Mouse (Mus musculus): ENCODE data around the gene Rpgr.

- TF ChIP-seq POLR2A (IDR thresholded peaks at IDR 0.05; ENCODE audit: insufficient read length, low read depth): no peak
- no peak for TF ChIP-seq E2F4 (IDR thresholded peaks at IDR 0.05; ENCODE audit: insufficient read depth)
- TF ChIP-seq TCF12 (IDR thresholded peaks at IDR 0.05; ENCODE audit: insufficient read depth, poor library complexity, severe bottlenecking): no peak
- no peak for TF ChIP-seq CEBPB (IDR thresholded peaks at IDR 0.05; ENCODE audit: insufficient read depth, poor library complexity, severe bottlenecking)
- no peak for TF ChIP-seq POLR2AphosphoS2 (IDR thresholded peaks at IDR 0.05; ENCODE audit: insufficient read length, low read depth)
- no peak for TF ChIP-seq USF1 (IDR thresholded peaks at IDR 0.05; ENCODE audit: low read depth)
- TF ChIP-seq MYOG (IDR thresholded peaks at IDR 0.05; ENCODE audit: control insufficient read depth in 1 of 3, insufficient read depth in 1 of 3, insufficient read length in 2 of 3, low read depth in 2 of 3): no peak
- no peak for TF ChIP-seq TCF3 (IDR thresholded peaks at IDR 0.05; ENCODE audit: insufficient read length, low read depth)
Measured at GRCm38 (mm10) chrX:10243916-10244315, 27.2 kb upstream of the Rpgr start.

All from myocyte (in vitro differentiated cells).